Mouse (Mus musculus) liver, embryonic 11.5 days (tissue): ENCODE results near the gene 1700015G11Rik. TPM values are rescaled to one million over a fixed set of nuclear protein-coding genes. Genes with fewer than 3 reads are reported as not detected.

Source experiments
- ATAC-seq: fragments of 200-750 bp; cut with Nextera tagmentation; replicated peaks from 2 replicates; pipeline ENCODE4 v1.8.0; 2017; ENCODE audit warnings: moderate number of reproducible peaks, mild to moderate bottlenecking, moderate TSS enrichment, moderate library complexity; ENCODE audit not compliant: low FRiP score
- DNase-seq: peaks from one replicate; pipeline ENCODE4 v3.0.0-alpha.2; 2017; ENCODE audit warnings: low spot score
- H3K27ac ChIP-seq: fragments of 300-500 bp; sonication (generic); 2 replicates; pipeline ENCODE4 v1.5.1; 2014; ENCODE audit warnings: mild to moderate bottlenecking, low read depth, low read length, control low read depth
- H3K27me3 ChIP-seq: fragments of 300-500 bp; sonication (generic); replicated peaks from 2 replicates; pipeline ENCODE4 v1.6.1; 2014; ENCODE audit warnings: low read length, mixed read lengths; ENCODE audit not compliant: control insufficient read depth, insufficient read depth
- H3K36me3 ChIP-seq: fragments of 300-500 bp; sonication (generic); 2 replicates; pipeline ENCODE4 v1.6.1; 2014; ENCODE audit warnings: mild to moderate bottlenecking, low read length, moderate library complexity, mixed read lengths; ENCODE audit not compliant: control insufficient read depth, insufficient read depth
- H3K4me1 ChIP-seq: fragments of 300-500 bp; sonication (generic); replicated peaks from 2 replicates; pipeline ENCODE4 v1.6.1; 2014; ENCODE audit warnings: low read length, mixed read lengths; ENCODE audit not compliant: control insufficient read depth, insufficient read depth
- H3K4me2 ChIP-seq: fragments of 300-500 bp; sonication (generic); 2 replicates; pipeline ENCODE4 v1.6.1; 2014; ENCODE audit warnings: mild to moderate bottlenecking, control low read depth, moderate library complexity
- H3K4me3 ChIP-seq: fragments of 300-500 bp; sonication (generic); 2 replicates; pipeline ENCODE4 v1.5.1; 2014; ENCODE audit warnings: low read depth, low read length, control low read depth
- H3K9ac ChIP-seq: fragments of 300-500 bp; sonication (generic); 2 replicates; pipeline ENCODE4 v1.6.1; 2014; ENCODE audit warnings: low read depth, low read length, control low read depth
- H3K9me3 ChIP-seq: fragments of 300-500 bp; sonication (generic); 2 replicates; pipeline ENCODE4 v1.6.1; 2016; ENCODE audit warnings: low read length, inconsistent platforms, mixed read lengths; ENCODE audit not compliant: control insufficient read depth
- WGBS: fragments of 180-500 bp; shearing (Covaris S2); extraction: QIAGEN DNeasy Blood & Tissue Kit; methylation state at CpG from one replicate; pipeline ENCODE4 v1.1.7; 2014; 5-methylcytosine and 5-hydroxymethylcytosine counted together
- polyA plus RNA-seq: library from polyadenylated mRNA; unstranded; fragments of >200 nt; fragmentation: Nextera tagmentation; extraction: Ambion mirVana; gene quantifications from 2 replicates; pipeline ENCODE4 v1.2.1, GENCODE M21; 2014

1700015G11Rik gene
- polyA plus RNA-seq, result not detected in 2 replicates

DNA sequence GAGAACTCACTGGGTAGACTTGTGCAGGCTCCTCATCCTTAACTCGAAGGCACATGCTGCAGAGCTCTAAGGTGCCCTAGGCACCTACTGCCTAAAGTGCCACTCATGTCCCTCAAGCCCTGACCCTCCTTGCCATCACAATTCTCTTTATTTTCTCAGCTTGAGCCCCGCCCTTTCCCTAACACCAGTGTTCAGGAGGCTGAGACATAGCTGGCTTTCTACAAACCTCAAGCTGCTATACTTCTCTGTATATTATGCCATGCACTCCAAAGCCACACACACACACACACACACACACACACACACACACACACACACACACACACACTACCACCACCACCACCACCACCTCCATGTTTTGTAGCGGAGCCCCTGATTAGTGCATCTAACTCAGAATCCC lies at the start of gene 1700015G11Rik:
TSS of gene 1700015G11Rik (minus strand) at position 101 of the 400 bp plus-strand sequence.
- ATAC-seq (no peak), DNase-seq (no peak)
- WGBS, result 68% methylated on average over 3 of the region's 3 CpGs
- Histone ChIP-seq H3K27ac (no peak within 1 kb of the TSS), H3K9me3 (no peaks in the 10 kb centered on the region), H3K9ac (no peak within 1 kb of the TSS), H3K4me3 (no peak within 1 kb of the TSS), H3K36me3 (no peaks in the 10 kb centered on the region), H3K27me3 (no peaks in the 10 kb centered on the region), H3K4me2 (no peak within 1 kb of the TSS), H3K4me1 (no peaks in the 10 kb centered on the region)

DNA sequence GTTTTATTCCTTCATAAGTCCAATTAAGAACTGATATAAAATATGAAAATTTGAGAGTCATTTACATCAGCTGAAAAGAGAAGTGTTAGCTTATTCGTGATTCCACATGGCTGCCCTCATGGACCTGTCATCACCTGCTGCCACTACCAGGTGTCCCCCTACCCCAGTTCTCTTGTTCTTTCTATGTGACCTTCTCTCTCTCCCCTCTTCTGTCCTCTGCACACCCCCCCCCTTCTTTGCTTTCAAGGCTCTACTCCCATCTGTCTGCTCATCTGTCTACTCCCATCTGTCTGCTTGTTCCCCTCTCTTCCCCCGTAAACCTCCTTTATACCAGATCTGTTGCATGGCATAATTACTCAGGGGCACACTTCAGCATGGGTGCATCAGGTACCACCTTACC lies 41.4 kb upstream of the 1700015G11Rik start:
- no peak overlapping the region for H3K9ac ChIP-seq
- H3K36me3 ChIP-seq, result no peaks in the 10 kb centered on the region
- 81% methylated on average over 2 of the region's 2 CpGs for WGBS
- no peaks in the 10 kb centered on the region for H3K27me3 ChIP-seq
- no peak overlapping the region for H3K27ac ChIP-seq
- H3K4me3 ChIP-seq, result no peak overlapping the region
- no peaks in the 10 kb centered on the region for H3K9me3 ChIP-seq
- H3K4me1 ChIP-seq, result no peaks in the 10 kb centered on the region
- ATAC-seq (no peak), DNase-seq (no peak)
- H3K4me2 ChIP-seq, result no peak overlapping the region

DNA sequence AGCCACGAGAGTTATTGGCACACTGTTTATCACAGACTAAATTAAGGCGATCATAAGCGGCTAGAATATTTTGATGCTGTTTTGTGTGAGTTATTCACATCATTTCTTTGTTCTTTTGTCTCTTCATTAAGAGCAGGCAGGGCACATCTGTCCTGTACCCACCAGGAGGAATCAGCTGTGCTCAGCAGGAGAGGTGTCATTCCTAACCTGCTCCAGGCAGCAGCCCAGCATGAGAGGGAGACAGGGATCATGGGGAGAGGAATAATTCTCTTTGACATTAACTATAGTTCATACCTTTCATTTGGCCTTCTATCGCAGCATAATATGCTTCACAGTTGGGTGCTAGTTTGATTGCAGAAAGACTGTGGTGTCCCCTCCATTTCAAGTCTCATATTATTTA lies 40.7 kb upstream of the 1700015G11Rik start:
- ATAC-seq (no peak), DNase-seq (no peak)
- Histone ChIP-seq H3K27me3 (no peaks in the 10 kb centered on the region), H3K4me3 (no peak overlapping the region), H3K36me3 (no peaks in the 10 kb centered on the region), H3K9me3 (no peaks in the 10 kb centered on the region), H3K27ac (no peak overlapping the region), H3K9ac (no peak overlapping the region), H3K4me1 (no peaks in the 10 kb centered on the region), H3K4me2 (no peak overlapping the region)
- WGBS, result 76% methylated on average over 4 of the region's 4 CpGs

DNA sequence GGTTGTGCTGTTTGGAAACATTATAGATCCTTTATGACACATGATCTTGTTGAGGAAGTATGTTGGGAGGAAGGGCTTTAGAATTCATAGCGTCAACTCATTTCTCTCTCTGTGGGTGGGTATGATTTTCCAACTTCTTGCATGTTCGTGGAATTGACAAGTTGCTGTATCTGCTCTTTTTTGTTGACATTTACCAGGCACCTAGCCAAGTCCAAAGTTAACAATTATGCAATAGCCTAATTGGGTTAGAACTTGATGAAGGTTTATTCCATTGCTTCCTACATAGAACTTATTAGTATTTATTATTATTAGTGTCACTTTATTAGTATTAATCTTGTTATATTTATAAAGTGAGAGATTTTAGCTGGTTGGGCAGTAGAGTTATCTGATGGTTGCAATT lies 40.3 kb upstream of the 1700015G11Rik start:
- no peak overlapping the region for H3K27ac ChIP-seq
- no peak overlapping the region for H3K4me2 ChIP-seq
- no peak overlapping the region for H3K9ac ChIP-seq
- H3K4me1 ChIP-seq, result no peaks in the 10 kb centered on the region
- WGBS, result 77% methylated on average over 2 of the region's 2 CpGs
- no peak for DNase-seq
- no peak for ATAC-seq
- no peaks in the 10 kb centered on the region for H3K36me3 ChIP-seq
- no peak overlapping the region for H3K4me3 ChIP-seq
- no peaks in the 10 kb centered on the region for H3K9me3 ChIP-seq
- H3K27me3 ChIP-seq, result no peaks in the 10 kb centered on the region

DNA sequence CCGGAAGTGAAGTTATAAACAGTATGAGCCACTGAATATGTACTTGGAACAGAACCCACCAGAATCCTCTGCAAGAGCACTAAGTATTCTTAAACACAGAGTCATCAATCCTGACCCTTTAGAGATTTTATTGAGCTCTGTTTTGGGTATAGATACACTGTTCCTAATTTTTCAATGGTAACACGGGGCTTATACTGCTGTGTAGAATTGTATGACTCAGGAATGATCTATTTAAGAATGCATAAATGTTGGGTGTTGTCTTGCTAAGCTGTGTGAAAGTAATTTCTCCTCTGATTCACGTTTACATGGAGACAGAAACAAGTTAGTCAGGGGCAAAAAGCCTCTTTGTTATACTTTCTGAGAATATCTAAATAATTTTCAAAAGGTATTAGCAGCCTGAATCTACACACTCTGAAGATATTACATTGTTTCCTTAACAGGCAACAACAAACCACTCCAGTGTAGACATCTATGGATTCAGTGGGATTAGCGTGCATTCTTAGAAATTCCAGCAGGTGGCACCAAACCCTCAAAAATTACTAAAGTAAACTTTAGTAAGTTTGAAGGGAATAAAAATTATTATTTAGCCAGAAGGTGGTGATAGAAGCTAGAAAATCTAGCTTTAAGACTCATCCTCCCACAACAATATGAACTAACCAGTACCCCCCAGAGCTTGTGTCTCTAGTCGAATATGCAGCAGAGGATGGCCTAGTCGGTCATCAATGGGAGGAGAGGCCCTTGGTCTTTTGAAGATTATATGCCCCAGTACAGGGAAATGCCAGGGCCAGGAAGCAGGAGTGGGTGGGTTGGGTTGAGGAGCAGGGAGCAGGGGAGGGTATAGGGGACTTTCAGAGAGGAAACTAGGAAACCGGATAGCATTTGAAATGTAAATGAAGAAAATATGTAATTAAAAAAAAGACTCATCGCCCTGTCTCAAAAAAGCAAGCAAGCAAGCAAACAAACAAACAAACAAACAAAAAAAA lies 22.4 kb upstream of the 1700015G11Rik start:
- 49% methylated on average over 8 of the region's 8 CpGs for WGBS
- no peak overlapping the region for H3K4me3 ChIP-seq
- H3K27ac ChIP-seq, result no peak overlapping the region
- H3K27me3 ChIP-seq, result no peaks in the 10 kb centered on the region
- H3K4me2 ChIP-seq, result no peak overlapping the region
- H3K4me1 ChIP-seq, result no peaks in the 10 kb centered on the region
- DNase-seq (no peak), ATAC-seq (no peak)
- no peaks in the 10 kb centered on the region for H3K36me3 ChIP-seq
- no peaks in the 10 kb centered on the region for H3K9me3 ChIP-seq
- H3K9ac ChIP-seq, result no peak overlapping the region

DNA sequence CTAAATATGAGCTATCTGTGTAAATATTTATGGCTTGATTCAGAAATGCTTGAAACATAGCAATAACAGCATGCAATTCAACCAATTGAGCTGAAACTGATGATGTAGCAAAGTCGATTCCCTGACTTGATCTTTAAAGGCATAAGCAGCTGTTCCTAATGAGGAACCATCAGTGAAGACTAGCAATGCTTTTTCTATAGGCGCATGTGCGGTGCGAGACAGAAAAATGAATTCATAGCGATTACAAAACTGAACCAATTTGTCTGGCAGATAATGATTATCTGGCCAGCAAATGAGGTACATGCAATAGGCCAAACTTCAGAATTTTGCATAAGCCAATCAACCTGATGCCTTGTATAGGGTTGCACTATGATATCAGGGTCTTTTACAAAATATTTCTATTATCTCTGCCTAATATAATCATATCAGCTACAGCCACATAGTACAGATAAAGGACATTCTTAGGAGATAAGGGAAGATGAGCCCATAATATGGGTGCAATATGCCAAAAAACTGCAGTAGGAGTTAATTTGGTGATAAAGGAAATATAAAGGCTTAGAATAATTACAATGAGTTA lies 8.6 kb upstream of the 1700015G11Rik start:
- H3K27ac ChIP-seq, result no peak overlapping the region
- H3K36me3 ChIP-seq, result no peaks in the 10 kb centered on the region
- no peaks in the 10 kb centered on the region for H3K9me3 ChIP-seq
- no peaks in the 10 kb centered on the region for H3K27me3 ChIP-seq
- no peak overlapping the region for H3K4me3 ChIP-seq
- ATAC-seq (no peak), DNase-seq (no peak)
- no peaks in the 10 kb centered on the region for H3K4me1 ChIP-seq
- 86% methylated on average over 5 of the region's 5 CpGs for WGBS
- no peak overlapping the region for H3K9ac ChIP-seq
- no peak overlapping the region for H3K4me2 ChIP-seq

DNA sequence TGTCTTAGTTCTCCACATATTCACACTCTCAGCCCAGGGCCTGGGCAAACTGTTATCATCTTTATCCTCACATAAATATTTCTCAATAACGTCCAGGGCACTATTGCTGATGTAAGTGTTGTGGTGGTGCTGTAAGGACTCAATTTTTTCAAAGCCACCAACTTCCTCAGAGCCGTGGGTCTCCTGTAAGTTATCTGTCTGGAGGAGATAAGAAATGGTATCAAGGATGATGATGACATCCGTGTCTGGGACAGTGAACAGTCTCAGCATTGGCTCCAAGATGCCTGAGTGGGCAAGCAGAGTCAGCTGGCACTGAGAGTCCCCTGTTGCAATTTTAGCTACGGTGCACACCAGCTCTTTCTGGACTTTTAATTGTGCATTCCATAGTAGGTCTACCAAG lies 6.5 kb upstream of the 1700015G11Rik start:
- Histone ChIP-seq H3K36me3 (no peaks in the 10 kb centered on the region), H3K27ac (no peak overlapping the region), H3K27me3 (no peaks in the 10 kb centered on the region), H3K4me2 (no peak overlapping the region), H3K4me3 (no peak overlapping the region), H3K9ac (no peak overlapping the region), H3K4me1 (no peaks in the 10 kb centered on the region), H3K9me3 (no peaks in the 10 kb centered on the region)
- DNase-seq, result no peak
- WGBS, result 59% methylated on average over 4 of the region's 4 CpGs
- ATAC-seq, result no peak

DNA sequence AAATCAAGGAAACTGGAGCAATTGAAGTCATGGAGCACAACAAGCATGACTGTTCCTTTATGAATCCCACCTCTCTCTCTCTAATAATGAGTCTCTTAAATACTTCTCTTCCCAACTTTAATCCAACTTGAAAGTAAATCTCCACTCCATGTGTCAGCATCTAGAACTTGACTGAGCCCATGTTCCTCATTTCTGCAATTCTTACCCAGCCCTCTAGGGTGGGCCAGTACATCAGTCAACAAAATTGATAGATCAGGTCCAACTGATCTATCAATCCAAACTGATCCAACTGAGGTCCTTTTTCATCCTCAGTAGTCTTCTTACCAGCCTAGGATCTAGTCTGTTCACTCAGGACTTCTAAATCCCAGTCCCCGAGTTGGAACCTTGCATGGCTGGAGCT lies 348 bp downstream of the 1700015G11Rik start:
- H3K4me3 ChIP-seq, result no peak overlapping the region
- no peak overlapping the region for H3K9ac ChIP-seq
- no peak overlapping the region for H3K4me2 ChIP-seq
- no peak overlapping the region for H3K27ac ChIP-seq
- DNase-seq (no peak), ATAC-seq (no peak)
- H3K4me1 ChIP-seq, result no peaks in the 10 kb centered on the region
- H3K27me3 ChIP-seq, result no peaks in the 10 kb centered on the region
- H3K9me3 ChIP-seq, result no peaks in the 10 kb centered on the region
- no peaks in the 10 kb centered on the region for H3K36me3 ChIP-seq
- 67% methylated on average over 1 of the region's 1 CpGs for WGBS

DNA sequence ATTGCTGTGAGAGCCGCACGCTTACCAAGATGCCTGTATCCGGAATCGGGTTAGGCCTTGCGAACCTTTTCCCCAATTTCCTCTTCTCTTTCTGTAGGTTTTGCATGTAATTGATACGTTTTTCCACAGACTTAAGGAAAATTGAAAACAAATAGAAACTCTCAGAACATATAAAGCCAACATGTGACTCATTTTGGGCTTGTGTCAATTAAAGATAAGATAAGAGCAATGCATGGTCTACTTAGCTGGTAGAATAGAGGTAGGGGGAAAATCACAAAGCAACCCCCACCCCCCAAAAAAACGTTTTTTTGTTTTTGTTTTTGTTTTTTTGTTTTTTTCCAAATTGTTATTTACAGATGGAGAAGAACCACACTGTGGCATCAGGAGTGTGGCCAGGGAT lies 2.1 kb downstream of the 1700015G11Rik start:
- DNase-seq, result no peak
- Histone ChIP-seq H3K9me3 (no peaks in the 10 kb centered on the region), H3K27me3 (no peaks in the 10 kb centered on the region), H3K9ac (no peak overlapping the region), H3K27ac (no peak overlapping the region), H3K36me3 (no peaks in the 10 kb centered on the region), H3K4me3 (no peak overlapping the region), H3K4me1 (no peaks in the 10 kb centered on the region), H3K4me2 (no peak overlapping the region)
- 77% methylated on average over 7 of the region's 7 CpGs for WGBS
- ATAC-seq, result no peak
